Mouse (Mus musculus) ES-Bruce4 (cell line): Measurements from ENCODE around the gene Ugt1a6a. TPM values are rescaled to one million over a fixed set of nuclear protein-coding genes. Genes with fewer than 3 reads are reported as not detected.

ENCODE experiments used
- H3K27ac ChIP-seq: 2 replicates; pipeline ENCODE4 v1.5.1; 2012; ENCODE audit warnings: low read length, inconsistent platforms; ENCODE audit not compliant: insufficient read depth
- H3K27me3 ChIP-seq: 2 replicates; pipeline ENCODE4 v1.6.1; 2012; ENCODE audit warnings: mild to moderate bottlenecking, low read length, inconsistent platforms; ENCODE audit not compliant: control insufficient read depth, poor library complexity, insufficient read depth, severe bottlenecking
- H3K36me3 ChIP-seq: 2 replicates; pipeline ENCODE4 v1.6.1; 2012; ENCODE audit warnings: inconsistent platforms, mild to moderate bottlenecking, low read length, moderate library complexity; ENCODE audit not compliant: control insufficient read depth, poor library complexity, insufficient read depth, severe bottlenecking
- H3K4me1 ChIP-seq: one replicate; pipeline ENCODE4 v1.8.1; 2011; ENCODE audit warnings: low read length; ENCODE audit not compliant: control insufficient read depth, insufficient read depth
- H3K4me3 ChIP-seq: 2 replicates; pipeline ENCODE4 v1.5.1; 2011; ENCODE audit warnings: low read depth, mild to moderate bottlenecking, low read length
- H3K9ac ChIP-seq: 2 replicates; pipeline ENCODE4 v1.6.1; 2012; ENCODE audit warnings: low read depth, mild to moderate bottlenecking, inconsistent platforms; ENCODE audit not compliant: poor library complexity, severe bottlenecking
- H3K9me3 ChIP-seq: replicated peaks from 2 replicates; pipeline ENCODE4 v1.6.1; 2012; ENCODE audit warnings: mild to moderate bottlenecking, low read length, inconsistent platforms; ENCODE audit not compliant: control insufficient read depth, poor library complexity, insufficient read depth, severe bottlenecking
- CTCF ChIP-seq: IDR thresholded peaks from one replicate; pipeline ENCODE4 v1.8.1; 2011; ENCODE audit warnings: low read depth, low read length
- EP300 ChIP-seq: IDR thresholded peaks from 2 replicates; pipeline ENCODE4 v1.6.1; 2011; ENCODE audit warnings: low read depth, low read length; ENCODE audit not compliant: insufficient read depth
- POLR2A ChIP-seq: IDR thresholded peaks from one replicate; pipeline ENCODE4 v1.8.1; 2011; ENCODE audit warnings: low read length; ENCODE audit not compliant: insufficient read depth
- polyA plus RNA-seq: library from polyadenylated mRNA; stranded (reverse); fragments of >200 nt; gene quantifications from 2 replicates; pipeline ENCODE4 v1.2.4, GENCODE M21; 2011; ENCODE audit warnings: low read depth; ENCODE audit not compliant: missing spikeins, insufficient read depth, insufficient read length

Gene Ugt1a6a
- polyA plus RNA-seq, 1 experiment, result not detected

GRCm38 (mm10) chr1:88263778-88264177 is 129.2 kb downstream of the Ugt1a6a start:
- no peak overlapping the region for H3K27ac ChIP-seq
- peaks cover 63% of the 10 kb centered on the region for H3K36me3 ChIP-seq
- no peaks in the 10 kb centered on the region for H3K27me3 ChIP-seq
- H3K9ac ChIP-seq, result no peak overlapping the region
- TF ChIP-seq EP300 (no peak), CTCF (no peak), POLR2A (no peak)
- H3K9me3 ChIP-seq, result no peaks in the 10 kb centered on the region
- no peaks in the 10 kb centered on the region for H3K4me1 ChIP-seq
- no peak overlapping the region for H3K4me3 ChIP-seq

- H3K9me3 ChIP-seq, result no peaks in the 10 kb centered on the region
- H3K36me3 ChIP-seq, result peaks cover 69% of the 10 kb centered on the region
- no peak for TF ChIP-seq POLR2A
- no peak for TF ChIP-seq EP300
- no peak for TF ChIP-seq CTCF
- no peak overlapping the region for H3K9ac ChIP-seq
- no peaks in the 10 kb centered on the region for H3K27me3 ChIP-seq
- H3K4me3 ChIP-seq, result no peak overlapping the region
- no peaks in the 10 kb centered on the region for H3K4me1 ChIP-seq
- no peak overlapping the region for H3K27ac ChIP-seq
Measured at GRCm38 (mm10) chr1:88264237-88264868, 129.7 kb downstream of the Ugt1a6a start.

- H3K36me3 ChIP-seq, result peaks cover 74% of the 10 kb centered on the region
- H3K9me3 ChIP-seq, result no peaks in the 10 kb centered on the region
- H3K27me3 ChIP-seq, result no peaks in the 10 kb centered on the region
- TF ChIP-seq EP300 (no peak), CTCF (no peak), POLR2A (no peak)
- no peak overlapping the region for H3K4me3 ChIP-seq
- no peak overlapping the region for H3K27ac ChIP-seq
- no peaks in the 10 kb centered on the region for H3K4me1 ChIP-seq
- no peak overlapping the region for H3K9ac ChIP-seq
Measured at GRCm38 (mm10) chr1:88264869-88265240, 130.2 kb downstream of the Ugt1a6a start.

GRCm38 (mm10) chr1:88266123-88266522 is 131.5 kb downstream of the Ugt1a6a start:
- no peaks in the 10 kb centered on the region for H3K9me3 ChIP-seq
- TF ChIP-seq EP300 (no peak), POLR2A (no peak), CTCF (no peak)
- no peak overlapping the region for H3K4me3 ChIP-seq

GRCm38 (mm10) chr1:88267489-88267888 is 132.9 kb downstream of the Ugt1a6a start:
- TF ChIP-seq CTCF (no peak), EP300 (no peak), POLR2A (no peak)
- H3K9ac ChIP-seq, result no peak overlapping the region
- peaks cover 7% of the 10 kb centered on the region; the same call in 1 of the 2 replicates for H3K9me3 ChIP-seq
- no peaks in the 10 kb centered on the region for H3K27me3 ChIP-seq
- no peak overlapping the region for H3K4me3 ChIP-seq
- peaks cover 86% of the 10 kb centered on the region for H3K36me3 ChIP-seq
- H3K4me1 ChIP-seq, result no peaks in the 10 kb centered on the region
- no peak overlapping the region for H3K27ac ChIP-seq

More at GRCm38 (mm10) chr1:88266123-88266522, 131.5 kb downstream of the Ugt1a6a start:
- Histone ChIP-seq H3K9ac (no peak overlapping the region), H3K27me3 (no peaks in the 10 kb centered on the region), H3K36me3 (peaks cover 78% of the 10 kb centered on the region), H3K4me1 (no peaks in the 10 kb centered on the region), H3K27ac (no peak overlapping the region)

GRCm38 (mm10) chr1:88268070-88268469 is 133.5 kb downstream of the Ugt1a6a start:
- Histone ChIP-seq H3K4me1 (no peaks in the 10 kb centered on the region), H3K4me3 (no peak overlapping the region), H3K27me3 (no peaks in the 10 kb centered on the region), H3K9ac (no peak overlapping the region), H3K36me3 (peaks cover 84% of the 10 kb centered on the region), H3K9me3 (peaks cover 7% of the 10 kb centered on the region; the same call in 1 of the 2 replicates), H3K27ac (no peak overlapping the region)
- TF ChIP-seq CTCF, result no peak

Other genes starting within 250 kb of the Ugt1a6a start
- gene Usp40, start 126.3 kb upstream of the Ugt1a6a start, polyA plus RNA-seq, result 18.2 and 19.6 TPM in 2 replicates
- gene Ugt1a10, start 79.4 kb upstream of the Ugt1a6a start, polyA plus RNA-seq, result not detected in 2 replicates
- not detected in 2 replicates for gene Ugt1a9, start 64.0 kb upstream of the Ugt1a6a start, polyA plus RNA-seq
- not detected in 2 replicates for gene Ugt1a8, start 47.0 kb upstream of the Ugt1a6a start, polyA plus RNA-seq
- 0.41 TPM in 1 of 2 replicates, not detected in the other for gene Ugt1a7c, start 39.7 kb upstream of the Ugt1a6a start, polyA plus RNA-seq
- gene Ugt1a6b, start 31.6 kb upstream of the Ugt1a6a start, polyA plus RNA-seq, result not detected in 2 replicates
- not detected in 2 replicates for gene Ugt1a5, start 31.2 kb downstream of the Ugt1a6a start, polyA plus RNA-seq
- gene Ugt1a2, start 65.8 kb downstream of the Ugt1a6a start, polyA plus RNA-seq, result not detected in 2 replicates
- 0.85 and 1.2 TPM in 2 replicates for gene Dnajb3, start 71.0 kb downstream of the Ugt1a6a start, polyA plus RNA-seq
- gene Ugt1a1, start 77.2 kb downstream of the Ugt1a6a start, polyA plus RNA-seq, result not detected in 2 replicates
- gene Mroh2a, start 92.2 kb downstream of the Ugt1a6a start, polyA plus RNA-seq, result not detected in 2 replicates
- gene Hjurp, start 142.8 kb downstream of the Ugt1a6a start, polyA plus RNA-seq, result 217 and 219 TPM in 2 replicates
- not detected in 2 replicates for gene Trpm8, start 142.9 kb downstream of the Ugt1a6a start, polyA plus RNA-seq